Mouse (Mus musculus): ENCODE results near the gene Pald1. TPM values are rescaled to one million over a fixed set of nuclear protein-coding genes. Genes with fewer than 3 reads are reported as not detected.

Pald1 gene
- polyA plus RNA-seq, 1 experiment from 2014 or later: 19.5 TPM

DNA sequence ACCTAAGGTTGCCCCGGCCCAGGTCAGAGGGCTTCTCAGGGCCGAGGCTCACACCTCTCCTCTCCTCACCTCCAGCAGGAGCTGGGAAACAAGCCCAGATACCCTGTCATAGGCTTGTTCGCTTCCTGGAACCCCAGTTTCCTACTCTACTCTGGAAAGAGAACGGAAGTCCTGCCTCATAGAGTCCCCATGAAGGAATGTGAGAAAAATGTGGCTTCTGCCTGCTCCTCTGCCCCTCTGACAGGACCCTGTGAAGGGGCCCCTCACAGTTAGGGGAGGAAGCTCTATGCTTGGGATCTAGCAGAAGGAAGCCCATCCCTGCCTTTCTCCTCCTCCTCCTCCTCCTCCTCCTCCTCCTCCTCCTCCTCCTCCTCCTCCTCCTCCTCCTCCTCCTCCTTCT is 9.3 kb upstream of the Pald1 start:
- H3K27me3 ChIP-seq (ENCODE audit: control insufficient read depth, insufficient read depth, low read length): no peaks in the 10 kb centered on the region
- H3K9me3 ChIP-seq (ENCODE audit: control insufficient read depth, low read length): no peaks in the 10 kb centered on the region
- no peak for ATAC-seq (ENCODE audit: insufficient number of reproducible peaks, insufficient read depth, low FRiP score, low read depth)
- no peak overlapping the region for H3K27ac ChIP-seq (replicated peaks in 1 of 2; ENCODE audit: control insufficient read depth in 1 of 2, insufficient read depth in 1 of 2, low read depth in 2 of 2, low read length in 2 of 2)
- H3K4me2 ChIP-seq (ENCODE audit: low read length): no peak overlapping the region
- no peaks in the 10 kb centered on the region for H3K36me3 ChIP-seq (ENCODE audit: control insufficient read depth, insufficient read depth, low read length)
- no peak overlapping the region for H3K9ac ChIP-seq (ENCODE audit: low read length)
- H3K4me1 ChIP-seq (ENCODE audit: control insufficient read depth in 2 of 2, insufficient read depth in 2 of 2, low read length in 2 of 2): peaks cover 19 to 21% of the 10 kb centered on the region in 2 experiments; a peak in 3 of 4 replicates
- no peak overlapping the region for H3K4me3 ChIP-seq (ENCODE audit: control insufficient read depth in 1 of 2, insufficient read depth in 1 of 2, low read depth in 1 of 2, low read length in 2 of 2)
- 35% methylated on average over 4 of the region's 4 CpGs for WGBS

- peaks cover 27 to 32% of the 10 kb centered on the region in 2 experiments for H3K4me1 ChIP-seq (ENCODE audit: control insufficient read depth in 2 of 2, insufficient read depth in 2 of 2, low read length in 2 of 2)
- no peaks in the 10 kb centered on the region for H3K36me3 ChIP-seq (ENCODE audit: control insufficient read depth, insufficient read depth, low read length)
- H3K4me2 ChIP-seq (ENCODE audit: low read length): no peak overlapping the region
- no peaks in the 10 kb centered on the region for H3K27me3 ChIP-seq (ENCODE audit: control insufficient read depth, insufficient read depth, low read length)
- no peak overlapping the region for H3K4me3 ChIP-seq (ENCODE audit: control insufficient read depth in 1 of 2, insufficient read depth in 1 of 2, low read depth in 1 of 2, low read length in 2 of 2)
- no peak overlapping the region; a peak in 1 of 4 replicates for H3K27ac ChIP-seq (replicated peaks in 1 of 2; ENCODE audit: control insufficient read depth in 1 of 2, insufficient read depth in 1 of 2, low read depth in 2 of 2, low read length in 2 of 2)
- H3K9ac ChIP-seq (ENCODE audit: low read length): no peak overlapping the region
- no peak for ATAC-seq (ENCODE audit: insufficient number of reproducible peaks, insufficient read depth, low FRiP score, low read depth)
- H3K9me3 ChIP-seq (ENCODE audit: control insufficient read depth, low read length): no peaks in the 10 kb centered on the region
- 10% methylated on average over 2 of the region's 2 CpGs for WGBS
These were observed 6.8 kb upstream of the Pald1 start for GRCm38 (mm10) chr10:61390148-61390547.

- Histone ChIP-seq H3K9me3 (ENCODE audit: control insufficient read depth, low read length) (no peaks in the 10 kb centered on the region), H3K36me3 (ENCODE audit: control insufficient read depth, insufficient read depth, low read length) (no peaks in the 10 kb centered on the region), H3K4me2 (ENCODE audit: low read length) (no peak overlapping the region), H3K9ac (ENCODE audit: low read length) (no peak overlapping the region), H3K27me3 (ENCODE audit: control insufficient read depth, insufficient read depth, low read length) (no peaks in the 10 kb centered on the region), H3K27ac (replicated peaks in 1 of 2; ENCODE audit: control insufficient read depth in 1 of 2, insufficient read depth in 1 of 2, low read depth in 2 of 2, low read length in 2 of 2) (no peak overlapping the region), H3K4me1 (ENCODE audit: control insufficient read depth in 2 of 2, insufficient read depth in 2 of 2, low read length in 2 of 2) (peaks cover 30 to 33% of the 10 kb centered on the region in 2 experiments), H3K4me3 (ENCODE audit: control insufficient read depth in 1 of 2, insufficient read depth in 1 of 2, low read depth in 1 of 2, low read length in 2 of 2) (no peak overlapping the region)
- no peak for ATAC-seq (ENCODE audit: insufficient number of reproducible peaks, insufficient read depth, low FRiP score, low read depth)
- WGBS: 72% methylated on average over 5 of the region's 5 CpGs
These were observed 5.7 kb upstream of the Pald1 start for GRCm38 (mm10) chr10:61389020-61389419.

DNA sequence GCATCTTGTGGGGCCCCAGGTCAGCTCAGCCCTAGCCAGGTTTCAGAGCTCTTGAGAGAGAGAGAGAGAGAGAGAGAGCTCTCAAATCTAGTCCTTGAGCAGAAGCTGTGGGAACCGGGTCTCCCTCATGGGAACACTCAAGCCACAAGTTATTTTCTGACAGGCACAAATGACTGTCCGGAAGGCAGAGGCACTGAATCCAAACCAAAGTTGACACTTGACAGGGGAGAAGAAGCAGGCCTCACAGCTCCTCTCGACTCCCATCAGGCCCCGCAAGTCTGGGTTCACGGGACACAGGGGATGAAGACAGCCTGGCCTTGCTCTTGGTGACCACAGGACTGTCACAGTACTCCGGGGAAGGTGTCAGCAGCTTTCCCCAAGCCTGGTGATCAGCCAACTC is 3.0 kb upstream of the Pald1 start:
- no peak for ATAC-seq (ENCODE audit: insufficient number of reproducible peaks, insufficient read depth, low FRiP score, low read depth)
- peak overlapping the region; percentile 59 to 69 for H3K27ac ChIP-seq (replicated peaks in 1 of 2; ENCODE audit: control insufficient read depth in 1 of 2, insufficient read depth in 1 of 2, low read depth in 2 of 2, low read length in 2 of 2)
- H3K4me2 ChIP-seq (ENCODE audit: low read length): no peak overlapping the region
- no peak overlapping the region for H3K4me3 ChIP-seq (ENCODE audit: control insufficient read depth in 1 of 2, insufficient read depth in 1 of 2, low read depth in 1 of 2, low read length in 2 of 2)
- no peaks in the 10 kb centered on the region for H3K27me3 ChIP-seq (ENCODE audit: control insufficient read depth, insufficient read depth, low read length)
- no peaks in the 10 kb centered on the region for H3K36me3 ChIP-seq (ENCODE audit: control insufficient read depth, insufficient read depth, low read length)
- WGBS: 21% methylated on average over 6 of the region's 6 CpGs
- H3K9me3 ChIP-seq (ENCODE audit: control insufficient read depth, low read length): no peaks in the 10 kb centered on the region
- no peak overlapping the region for H3K9ac ChIP-seq (ENCODE audit: low read length)
- H3K4me1 ChIP-seq (ENCODE audit: control insufficient read depth in 2 of 2, insufficient read depth in 2 of 2, low read length in 2 of 2): peaks cover 38 to 42% of the 10 kb centered on the region in 2 experiments

DNA sequence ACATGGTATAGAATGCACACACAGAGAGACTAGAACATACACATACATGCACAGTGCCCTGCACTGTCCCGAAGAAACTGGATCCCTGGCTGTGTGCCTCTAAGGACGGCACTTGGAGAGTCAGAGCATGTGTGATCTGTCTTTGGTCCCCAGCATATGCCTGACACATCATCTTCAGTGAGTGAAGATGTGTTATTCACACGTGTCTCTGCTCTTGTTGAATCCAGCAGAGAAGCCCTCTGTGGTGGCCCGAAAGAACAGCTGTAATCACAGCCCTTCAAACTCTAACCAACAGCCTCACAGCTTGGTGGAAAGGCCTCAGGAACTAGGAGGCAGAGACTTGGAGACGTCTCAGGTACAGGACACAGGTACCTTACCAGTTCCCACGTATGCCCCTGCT is 1.8 kb upstream of the Pald1 start:
- Histone ChIP-seq H3K27ac (replicated peaks in 1 of 2; ENCODE audit: control insufficient read depth in 1 of 2, insufficient read depth in 1 of 2, low read depth in 2 of 2, low read length in 2 of 2) (peak overlapping the region in 1 of 2 experiments; percentile 59; a peak in 1 of 4 replicates), H3K4me1 (ENCODE audit: control insufficient read depth in 2 of 2, insufficient read depth in 2 of 2, low read length in 2 of 2) (peaks cover 48 to 49% of the 10 kb centered on the region in 2 experiments), H3K4me2 (ENCODE audit: low read length) (no peak overlapping the region), H3K9ac (ENCODE audit: low read length) (no peak overlapping the region), H3K4me3 (ENCODE audit: control insufficient read depth in 1 of 2, insufficient read depth in 1 of 2, low read depth in 1 of 2, low read length in 2 of 2) (no peak overlapping the region), H3K36me3 (ENCODE audit: control insufficient read depth, insufficient read depth, low read length) (no peaks in the 10 kb centered on the region), H3K9me3 (ENCODE audit: control insufficient read depth, low read length) (no peaks in the 10 kb centered on the region), H3K27me3 (ENCODE audit: control insufficient read depth, insufficient read depth, low read length) (no peaks in the 10 kb centered on the region)
- 69% methylated on average over 6 of the region's 6 CpGs for WGBS
- ATAC-seq (ENCODE audit: insufficient number of reproducible peaks, insufficient read depth, low FRiP score, low read depth): no peak

- peak overlapping the region; percentile 93 for H3K9ac ChIP-seq (ENCODE audit: low read length)
- H3K36me3 ChIP-seq (ENCODE audit: control insufficient read depth, insufficient read depth, low read length): no peaks in the 10 kb centered on the region
- H3K4me3 ChIP-seq (ENCODE audit: control insufficient read depth in 1 of 2, insufficient read depth in 1 of 2, low read depth in 1 of 2, low read length in 2 of 2): peak overlapping the region; percentile 79 to 83
- H3K4me1 ChIP-seq (ENCODE audit: control insufficient read depth in 2 of 2, insufficient read depth in 2 of 2, low read length in 2 of 2): peaks cover 56 to 61% of the 10 kb centered on the region in 2 experiments
- no peak for ATAC-seq (ENCODE audit: insufficient number of reproducible peaks, insufficient read depth, low FRiP score, low read depth)
- no peaks in the 10 kb centered on the region for H3K9me3 ChIP-seq (ENCODE audit: control insufficient read depth, low read length)
- WGBS: 7% methylated on average over 11 of the region's 11 CpGs
- H3K27ac ChIP-seq (replicated peaks in 1 of 2; ENCODE audit: control insufficient read depth in 1 of 2, insufficient read depth in 1 of 2, low read depth in 2 of 2, low read length in 2 of 2): peak overlapping the region; percentile 49 to 91
- H3K4me2 ChIP-seq (ENCODE audit: low read length): peak overlapping the region; percentile 97
- H3K27me3 ChIP-seq (ENCODE audit: control insufficient read depth, insufficient read depth, low read length): no peaks in the 10 kb centered on the region
These were observed 351 bp upstream of the Pald1 start for GRCm38 (mm10) chr10:61383715-61384047.

DNA sequence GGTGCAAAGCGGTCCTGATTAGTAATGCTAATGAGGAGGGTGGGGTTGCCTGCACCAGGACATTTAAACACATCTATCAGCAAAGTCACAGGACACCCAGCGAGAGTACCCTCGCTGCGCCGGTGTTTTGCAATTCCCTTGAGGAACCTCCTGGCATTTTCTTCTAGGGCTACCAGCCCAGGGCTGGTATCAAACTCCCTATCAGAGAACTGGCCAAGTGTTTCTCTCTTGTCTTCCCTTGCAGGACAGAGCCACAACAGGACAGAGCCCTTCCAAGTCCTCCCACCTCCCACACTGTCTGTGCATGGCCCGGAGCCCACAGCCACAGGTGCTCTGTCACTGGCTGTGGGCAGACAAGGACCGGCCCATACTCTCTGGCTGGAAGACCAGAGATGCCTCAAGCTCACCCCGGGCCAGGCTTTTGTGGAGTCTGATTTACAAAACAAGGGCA is 1.0 kb downstream of the Pald1 start:
- Histone ChIP-seq H3K4me3 (ENCODE audit: control insufficient read depth in 1 of 2, insufficient read depth in 1 of 2, low read depth in 1 of 2, low read length in 2 of 2) (peak overlapping the region; percentile 79 to 83), H3K9me3 (ENCODE audit: control insufficient read depth, low read length) (no peaks in the 10 kb centered on the region), H3K36me3 (ENCODE audit: control insufficient read depth, insufficient read depth, low read length) (peaks cover 8% of the 10 kb centered on the region), H3K4me1 (ENCODE audit: control insufficient read depth in 2 of 2, insufficient read depth in 2 of 2, low read length in 2 of 2) (peaks cover 63 to 73% of the 10 kb centered on the region in 2 experiments), H3K27me3 (ENCODE audit: control insufficient read depth, insufficient read depth, low read length) (no peaks in the 10 kb centered on the region), H3K4me2 (ENCODE audit: low read length) (peak overlapping the region; percentile 97), H3K9ac (ENCODE audit: low read length) (peak overlapping the region; percentile 93), H3K27ac (replicated peaks in 1 of 2; ENCODE audit: control insufficient read depth in 1 of 2, insufficient read depth in 1 of 2, low read depth in 2 of 2, low read length in 2 of 2) (peak overlapping the region; percentile 35 to 91)
- ATAC-seq (ENCODE audit: insufficient number of reproducible peaks, insufficient read depth, low FRiP score, low read depth): no peak
- WGBS: 0% methylated on average over 8 of the region's 8 CpGs

GRCm38 (mm10) chr10:61381823-61382222 is 1.5 kb downstream of the Pald1 start:
- H3K36me3 ChIP-seq (ENCODE audit: control insufficient read depth, insufficient read depth, low read length): peaks cover 9% of the 10 kb centered on the region
- no peaks in the 10 kb centered on the region for H3K9me3 ChIP-seq (ENCODE audit: control insufficient read depth, low read length)
- H3K4me3 ChIP-seq (ENCODE audit: control insufficient read depth in 1 of 2, insufficient read depth in 1 of 2, low read depth in 1 of 2, low read length in 2 of 2): peak overlapping the region; percentile 79 to 83
- H3K27ac ChIP-seq (replicated peaks in 1 of 2; ENCODE audit: control insufficient read depth in 1 of 2, insufficient read depth in 1 of 2, low read depth in 2 of 2, low read length in 2 of 2): peak overlapping the region; percentile 90 to 91; a peak in 3 of 4 replicates
- H3K4me1 ChIP-seq (ENCODE audit: control insufficient read depth in 2 of 2, insufficient read depth in 2 of 2, low read length in 2 of 2): peaks cover 63 to 74% of the 10 kb centered on the region in 2 experiments
- H3K9ac ChIP-seq (ENCODE audit: low read length): peak overlapping the region; percentile 93
- H3K27me3 ChIP-seq (ENCODE audit: control insufficient read depth, insufficient read depth, low read length): no peaks in the 10 kb centered on the region
- ATAC-seq (ENCODE audit: insufficient number of reproducible peaks, insufficient read depth, low FRiP score, low read depth): no peak
- 13% methylated on average over 8 of the region's 8 CpGs for WGBS
- peak overlapping the region; percentile 97 for H3K4me2 ChIP-seq (ENCODE audit: low read length)
